Mouse (Mus musculus) limb, embryonic 15.5 days (tissue): ENCODE data around the gene Slc17a7. TPM values are rescaled to one million over a fixed set of nuclear protein-coding genes. Genes with fewer than 3 reads are reported as not detected.

Experiments used
- ATAC-seq: fragments of 200-750 bp; cut with Nextera tagmentation; 2 replicates; pipeline ENCODE4 v1.8.0; 2017; ENCODE audit warnings: low read depth, moderate TSS enrichment; ENCODE audit not compliant: insufficient number of reproducible peaks, low FRiP score, low TSS enrichment
- H3K27ac ChIP-seq: fragments of 300-500 bp; sonication (generic); 2 replicates; pipeline ENCODE4 v1.5.1; 2015; ENCODE audit warnings: moderate library complexity, mild to moderate bottlenecking, inconsistent platforms
- H3K27me3 ChIP-seq: fragments of 300-500 bp; sonication (generic); 2 replicates; pipeline ENCODE4 v1.6.1; 2015; ENCODE audit warnings: inconsistent platforms
- H3K36me3 ChIP-seq: fragments of 300-500 bp; sonication (generic); 2 replicates; pipeline ENCODE4 v1.6.1; 2015; ENCODE audit warnings: inconsistent platforms
- H3K4me1 ChIP-seq: fragments of 300-500 bp; sonication (generic); 2 replicates; pipeline ENCODE4 v1.6.1; 2015; ENCODE audit warnings: inconsistent platforms
- H3K4me2 ChIP-seq: fragments of 300-500 bp; sonication (generic); 2 replicates; pipeline ENCODE4 v1.6.1; 2015; ENCODE audit warnings: mild to moderate bottlenecking, inconsistent platforms
- H3K4me3 ChIP-seq: fragments of 300-500 bp; sonication (generic); 2 replicates; pipeline ENCODE4 v1.5.1; 2015; ENCODE audit warnings: mild to moderate bottlenecking, inconsistent platforms
- H3K9ac ChIP-seq: fragments of 300-500 bp; sonication (generic); 2 replicates; pipeline ENCODE4 v1.6.1; 2015; ENCODE audit warnings: inconsistent platforms
- H3K9me3 ChIP-seq: fragments of 300-500 bp; sonication (generic); 2 replicates; pipeline ENCODE4 v1.6.1; 2016; ENCODE audit warnings: inconsistent platforms
- WGBS: fragments of 180-500 bp; shearing (Covaris S2); methylation state at CpG from one replicate; pipeline ENCODE4 v1.1.7; 2015; 5-methylcytosine and 5-hydroxymethylcytosine counted together
- polyA plus RNA-seq: library from polyadenylated mRNA; unstranded; fragments of >200 nt; fragmentation: Nextera tagmentation; extraction: Ambion mirVana; gene quantifications from 2 replicates; pipeline ENCODE4 v1.2.1, GENCODE M21; 2015

Gene Slc17a7
- polyA plus RNA-seq, 1 experiment from 2014 or later = 0.12 TPM

DNA sequence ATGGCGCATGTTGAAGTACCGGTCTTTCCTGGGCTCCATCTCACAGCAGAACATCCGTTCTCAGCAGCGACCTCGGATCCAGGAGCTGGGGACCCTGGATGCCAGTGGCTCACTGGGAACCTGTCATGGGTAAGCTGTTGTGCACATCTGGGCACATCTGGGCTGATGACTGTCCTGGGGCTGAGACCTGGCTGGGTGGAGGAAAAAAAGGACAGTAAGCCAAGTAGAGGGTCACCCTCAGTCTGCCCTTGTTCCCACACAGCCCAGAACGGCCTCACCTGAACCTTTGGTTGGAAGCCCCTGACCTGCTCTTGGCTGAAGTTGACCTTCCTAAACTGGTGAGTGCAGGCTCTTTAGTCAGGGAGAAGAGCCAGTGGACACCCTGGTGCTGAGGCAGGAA is 4.8 kb upstream of the Slc17a7 start:
- no peak for ATAC-seq
- H3K9ac ChIP-seq = no peak overlapping the region

DNA sequence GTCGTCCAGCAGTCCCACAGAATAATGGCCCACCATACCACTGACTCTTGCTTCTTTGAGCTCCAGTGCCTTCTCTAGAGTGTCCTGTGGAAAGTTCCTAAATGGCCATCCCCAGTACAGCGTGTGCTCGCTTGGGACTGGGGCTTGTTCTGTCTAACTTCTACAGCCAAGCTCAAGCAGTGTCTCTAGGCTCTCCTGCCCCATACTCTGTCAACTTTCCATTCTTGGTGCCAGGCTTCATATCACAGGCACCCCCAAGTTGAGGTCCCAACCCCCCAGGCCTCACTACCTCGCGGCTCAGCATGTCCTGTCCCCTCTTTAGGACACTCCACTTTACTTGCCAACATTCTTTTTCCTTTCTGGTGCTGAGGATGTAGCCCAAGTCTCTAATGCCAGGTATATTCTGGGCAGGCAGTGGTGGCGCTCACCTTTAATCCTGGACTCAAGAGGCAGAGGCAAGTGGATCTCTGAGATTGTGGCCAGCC is 3.4 kb upstream of the Slc17a7 start:
- Histone ChIP-seq H3K4me3 (no peak overlapping the region), H3K27ac (no peak overlapping the region), H3K4me1 (peaks cover 21% of the 10 kb centered on the region), H3K27me3 (peaks cover 31% of the 10 kb centered on the region), H3K4me2 (no peak overlapping the region), H3K9ac (no peak overlapping the region), H3K9me3 (no peaks in the 10 kb centered on the region), H3K36me3 (peaks cover 39% of the 10 kb centered on the region)
- WGBS = 95% methylated on average over 6 of the region's 6 CpGs
- no peak for ATAC-seq

More for the DNA sequence above, 4.8 kb upstream of the Slc17a7 start:
- WGBS = 89% methylated on average over 6 of the region's 6 CpGs
- no peak overlapping the region for H3K4me2 ChIP-seq
- peaks cover 17% of the 10 kb centered on the region for H3K27me3 ChIP-seq
- H3K4me1 ChIP-seq = peaks cover 25% of the 10 kb centered on the region
- H3K27ac ChIP-seq = no peak overlapping the region
- H3K4me3 ChIP-seq = no peak overlapping the region
- no peaks in the 10 kb centered on the region for H3K9me3 ChIP-seq
- H3K36me3 ChIP-seq = peaks cover 39% of the 10 kb centered on the region

DNA sequence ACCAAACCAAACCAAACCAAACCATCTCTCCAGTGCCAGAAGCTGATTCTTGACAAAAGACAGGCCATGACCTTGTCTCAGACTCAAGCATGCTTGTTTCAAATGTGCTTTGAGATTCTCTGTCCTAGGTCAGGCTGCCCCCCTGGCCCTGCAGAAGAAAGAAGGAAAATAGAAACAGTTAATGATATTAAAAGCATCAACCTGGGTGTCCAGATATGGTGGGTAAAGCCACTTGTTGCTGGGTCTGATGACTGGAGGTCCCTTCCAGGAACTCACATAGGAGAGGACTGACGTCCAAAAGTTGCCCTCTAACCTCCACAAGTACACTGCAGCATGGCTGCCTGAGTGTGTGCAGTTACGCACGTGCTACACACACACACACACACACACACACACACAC is 2.9 kb upstream of the Slc17a7 start:
- H3K27ac ChIP-seq = no peak overlapping the region
- no peak overlapping the region for H3K4me2 ChIP-seq
- peaks cover 19% of the 10 kb centered on the region for H3K4me1 ChIP-seq

DNA sequence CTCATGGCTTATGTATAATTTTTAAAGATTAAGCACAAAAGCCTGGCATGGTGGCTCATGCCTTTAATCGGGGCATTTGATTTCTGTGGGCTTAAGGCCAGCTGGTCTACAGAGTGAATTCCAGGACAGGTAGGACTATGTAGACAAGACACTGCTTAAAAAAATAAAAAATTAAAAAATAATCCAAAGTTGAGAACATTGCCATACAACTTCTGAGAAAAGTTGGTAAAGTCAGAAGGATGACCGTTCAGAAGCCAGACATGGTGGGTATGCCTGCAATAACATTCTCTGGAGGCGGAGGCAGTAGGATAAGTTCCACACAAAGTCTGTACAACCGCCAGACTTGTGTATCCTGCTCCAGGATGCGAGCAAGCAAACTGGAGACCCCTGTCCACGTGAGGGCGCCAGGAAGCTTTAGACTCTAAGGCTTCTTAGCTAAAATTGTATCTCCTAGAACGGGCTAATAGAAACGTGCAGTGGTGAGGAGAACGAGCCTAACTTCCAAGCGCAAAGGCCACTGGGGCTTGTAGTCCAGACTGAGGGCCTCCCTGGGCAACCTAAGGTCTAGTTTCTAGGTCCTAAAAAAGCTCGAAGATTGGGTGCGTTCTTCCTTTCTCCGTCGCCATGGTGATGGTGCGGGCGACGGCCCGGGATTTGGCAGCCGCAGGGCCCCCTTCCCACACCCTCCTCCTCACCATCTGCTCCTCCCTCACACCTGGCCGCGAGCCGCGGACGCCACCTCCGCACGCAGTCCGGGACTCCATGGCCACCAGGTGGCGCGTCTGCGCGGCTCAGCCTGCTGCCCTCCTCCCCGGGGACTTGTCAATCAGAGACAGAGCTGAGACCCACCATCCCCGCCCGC is 1.9 kb upstream of the Slc17a7 start:
- WGBS = 4% methylated on average over 35 of the region's 35 CpGs
- peaks cover 19% of the 10 kb centered on the region for H3K4me1 ChIP-seq
- H3K4me2 ChIP-seq = peak overlapping the region; percentile 80
- H3K36me3 ChIP-seq = peaks cover 39% of the 10 kb centered on the region
- no peak overlapping the region for H3K9ac ChIP-seq
- H3K27ac ChIP-seq = peak overlapping the region; percentile 28; the same call in 1 of the 2 replicates
- peak; percentile 92 for ATAC-seq
- no peaks in the 10 kb centered on the region for H3K9me3 ChIP-seq
- peaks cover 46% of the 10 kb centered on the region for H3K27me3 ChIP-seq
- H3K4me3 ChIP-seq = peak overlapping the region; percentile 45

More for the DNA sequence above, 2.9 kb upstream of the Slc17a7 start:
- Histone ChIP-seq H3K9ac (no peak overlapping the region), H3K36me3 (peaks cover 39% of the 10 kb centered on the region), H3K4me3 (no peak overlapping the region), H3K27me3 (peaks cover 36% of the 10 kb centered on the region), H3K9me3 (no peaks in the 10 kb centered on the region)
- 90% methylated on average over 3 of the region's 3 CpGs for WGBS
- no peak for ATAC-seq

DNA sequence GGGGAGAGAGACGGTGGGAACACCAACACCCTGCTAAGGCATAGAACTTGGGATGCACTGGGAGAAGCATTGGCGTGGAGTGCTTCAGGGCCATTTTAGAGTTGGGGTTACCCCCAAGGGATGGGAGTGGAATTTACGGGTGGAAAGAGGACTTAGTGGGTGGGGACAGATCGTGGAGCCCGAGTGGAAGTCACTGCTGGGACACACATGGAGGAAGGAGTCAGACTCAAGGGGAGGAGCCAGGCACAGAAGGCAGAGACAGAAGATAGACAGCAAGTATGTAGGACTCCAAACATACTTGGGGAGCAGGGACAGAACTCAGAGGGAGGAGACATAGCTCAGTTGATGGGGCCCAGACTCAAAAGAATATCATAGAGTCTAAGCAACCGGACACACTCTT is 1.2 kb upstream of the Slc17a7 start:
- no peak for ATAC-seq
- Histone ChIP-seq H3K9ac (no peak overlapping the region; the same call in 1 of the 2 replicates), H3K4me2 (peak overlapping the region; percentile 80), H3K4me3 (peak overlapping the region; percentile 45), H3K27me3 (peaks cover 53% of the 10 kb centered on the region), H3K27ac (no peak overlapping the region), H3K9me3 (no peaks in the 10 kb centered on the region), H3K36me3 (peaks cover 34% of the 10 kb centered on the region), H3K4me1 (peaks cover 19% of the 10 kb centered on the region)
- WGBS = 26% methylated on average over 6 of the region's 6 CpGs

DNA sequence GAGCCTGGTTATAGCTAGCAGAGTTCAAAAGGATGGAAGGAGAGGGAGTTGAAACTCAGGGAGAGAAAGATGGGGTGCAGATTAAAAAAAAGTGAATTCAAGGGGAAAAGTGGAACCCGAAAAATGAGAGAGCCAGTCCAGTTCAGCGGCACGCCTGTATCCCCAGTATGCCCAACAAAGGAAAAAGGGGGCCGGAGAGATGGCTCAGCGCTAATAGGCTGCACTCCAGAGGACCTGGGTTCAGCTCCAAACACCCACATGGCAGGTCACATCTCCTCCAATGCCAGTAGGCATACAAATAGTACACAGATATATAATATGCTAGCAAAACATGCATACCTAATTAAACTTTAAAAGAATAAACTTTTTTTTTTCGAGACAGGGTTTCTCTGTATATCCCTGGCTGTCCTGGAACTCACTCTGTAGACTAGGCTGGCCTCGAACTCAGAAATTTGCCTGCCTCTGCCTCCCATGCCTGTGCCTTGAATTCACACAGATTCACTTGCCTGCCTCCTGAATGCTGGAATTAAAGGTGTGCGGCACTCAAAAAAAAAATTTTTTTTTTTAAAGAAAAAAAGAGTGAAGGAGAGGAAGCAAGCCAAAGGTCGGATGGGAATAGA is 643 bp upstream of the Slc17a7 start:
- no peak overlapping the region for H3K4me2 ChIP-seq
- no peak for ATAC-seq
- peaks cover 58% of the 10 kb centered on the region for H3K27me3 ChIP-seq
- no peak overlapping the region for H3K4me3 ChIP-seq
- peaks cover 29% of the 10 kb centered on the region for H3K36me3 ChIP-seq
- no peak overlapping the region for H3K27ac ChIP-seq
- H3K9ac ChIP-seq = no peak overlapping the region
- H3K4me1 ChIP-seq = peaks cover 19% of the 10 kb centered on the region
- WGBS = 69% methylated on average over 9 of the region's 9 CpGs
- H3K9me3 ChIP-seq = no peaks in the 10 kb centered on the region

DNA sequence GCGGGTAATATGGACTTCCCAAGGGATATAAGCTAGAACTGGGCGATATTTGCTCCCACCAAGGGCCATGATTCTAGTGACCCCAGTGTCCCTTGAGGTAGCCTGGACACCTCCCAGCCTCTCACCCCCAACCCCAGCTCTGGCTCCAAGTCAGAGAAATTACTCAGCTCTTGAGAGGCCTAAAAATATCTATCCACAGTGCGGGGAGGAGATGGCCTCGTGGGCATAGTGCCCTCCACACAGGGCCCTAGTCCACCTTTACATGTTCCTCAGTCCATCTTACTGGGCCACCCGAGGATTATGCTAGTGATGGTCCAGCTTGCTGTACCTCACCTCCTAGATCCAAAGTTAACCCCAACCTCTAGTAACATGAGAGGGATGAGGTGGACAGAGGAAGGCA is 1.1 kb downstream of the Slc17a7 start:
- no peak overlapping the region for H3K27ac ChIP-seq
- no peak for ATAC-seq
- peaks cover 19% of the 10 kb centered on the region for H3K4me1 ChIP-seq
- WGBS = 74% methylated on average over 5 of the region's 5 CpGs
- H3K27me3 ChIP-seq = peaks cover 75% of the 10 kb centered on the region
- peaks cover 12% of the 10 kb centered on the region for H3K36me3 ChIP-seq
- H3K4me2 ChIP-seq = no peak overlapping the region
- no peak overlapping the region for H3K9ac ChIP-seq
- peaks cover 4% of the 10 kb centered on the region; the same call in 1 of the 2 replicates for H3K9me3 ChIP-seq
- H3K4me3 ChIP-seq = no peak overlapping the region

DNA sequence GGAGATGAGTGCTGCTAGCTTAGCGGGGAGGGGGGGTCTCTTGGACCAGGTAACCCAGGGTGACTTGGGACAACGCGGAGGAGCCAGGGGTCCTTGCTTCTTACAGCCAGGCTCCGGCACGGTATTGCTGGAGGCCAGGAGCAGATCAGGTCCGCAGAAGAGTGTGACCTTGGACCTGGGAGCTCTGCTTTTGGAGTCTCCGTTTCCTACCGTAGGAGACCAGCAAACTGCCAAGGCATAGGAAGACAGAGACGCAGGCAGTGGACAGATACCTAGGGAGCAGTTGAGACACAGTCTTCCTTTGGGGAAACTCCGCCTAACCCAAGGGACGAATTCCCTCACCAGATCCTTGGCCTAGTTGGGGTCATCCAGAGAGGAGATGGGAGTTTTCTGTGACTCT is 2.0 kb downstream of the Slc17a7 start:
- H3K4me1 ChIP-seq = peaks cover 19% of the 10 kb centered on the region
- H3K4me3 ChIP-seq = no peak overlapping the region
- no peak overlapping the region for H3K4me2 ChIP-seq
- H3K9ac ChIP-seq = no peak overlapping the region
- H3K36me3 ChIP-seq = peaks cover 3% of the 10 kb centered on the region; the same call in 1 of the 2 replicates
- H3K9me3 ChIP-seq = peaks cover 8% of the 10 kb centered on the region; the same call in 1 of the 2 replicates
- no peak for ATAC-seq
- no peak overlapping the region for H3K27ac ChIP-seq
- WGBS = 51% methylated on average over 11 of the region's 11 CpGs
- peaks cover 84% of the 10 kb centered on the region for H3K27me3 ChIP-seq

DNA sequence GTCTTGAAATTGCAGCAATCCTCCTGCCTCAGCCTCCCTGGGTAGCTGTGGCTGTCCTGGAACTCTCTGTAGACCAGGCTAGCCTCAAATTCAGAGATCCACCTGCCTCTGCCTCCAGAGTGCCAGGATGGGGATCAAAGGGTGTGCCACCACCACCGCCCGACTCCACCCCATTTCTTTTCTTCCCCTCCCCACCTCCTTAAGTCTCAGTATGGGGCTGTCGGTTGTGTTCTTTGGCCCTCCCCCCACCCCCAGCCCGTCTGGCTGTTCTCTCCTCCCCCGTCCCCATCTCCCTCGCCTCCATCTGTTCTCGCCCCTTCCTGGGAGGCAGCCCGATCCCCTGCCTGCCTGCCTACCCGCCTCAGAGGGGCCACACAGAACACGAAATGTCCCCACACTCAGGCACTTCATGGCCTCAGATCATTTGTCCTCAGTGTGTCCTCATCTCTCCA is 3.2 kb downstream of the Slc17a7 start:
- WGBS = 25% methylated on average over 8 of the region's 10 CpGs
- Histone ChIP-seq H3K36me3 (no peaks in the 10 kb centered on the region), H3K9me3 (peaks cover 8% of the 10 kb centered on the region; the same call in 1 of the 2 replicates), H3K4me1 (peaks cover 16% of the 10 kb centered on the region), H3K27ac (no peak overlapping the region), H3K27me3 (peaks cover 96% of the 10 kb centered on the region), H3K4me3 (no peak overlapping the region), H3K9ac (no peak overlapping the region), H3K4me2 (no peak overlapping the region)
- ATAC-seq = no peak

DNA sequence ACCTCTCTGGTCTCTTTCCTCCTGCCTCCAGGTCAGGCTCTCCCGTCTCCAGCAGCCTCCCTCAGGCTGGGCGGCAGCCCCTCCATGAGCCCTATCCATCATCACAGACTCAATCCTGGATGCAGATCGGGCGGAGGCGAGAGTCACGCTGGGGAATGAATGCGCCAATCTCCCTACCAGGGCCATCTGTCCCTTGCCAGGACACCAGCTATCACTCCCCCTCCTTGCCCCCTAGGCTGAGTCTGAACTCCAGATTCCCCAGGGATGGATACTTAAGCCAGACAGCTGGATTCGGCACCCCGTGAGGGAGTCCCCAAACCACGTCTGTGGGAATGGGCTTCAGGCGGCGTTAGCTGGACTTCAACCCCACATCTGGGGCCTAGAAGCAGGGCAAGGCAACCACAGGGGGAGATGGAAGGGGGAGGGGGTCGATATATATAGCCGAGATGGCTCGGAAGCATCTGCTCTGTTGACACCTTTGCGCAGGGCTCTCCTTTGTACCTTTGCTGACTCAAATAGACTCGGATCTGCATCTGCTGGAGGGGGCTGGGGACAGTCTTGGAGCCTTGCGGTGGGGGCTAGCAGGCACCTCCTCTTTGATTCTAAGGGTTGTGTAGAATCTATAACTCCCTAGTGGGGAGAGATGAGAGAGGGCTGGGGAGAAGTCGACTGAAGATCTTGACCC is 4.2 kb downstream of the Slc17a7 start:
- H3K27me3 ChIP-seq = peaks cover 99% of the 10 kb centered on the region
- no peak overlapping the region for H3K27ac ChIP-seq
- 1% methylated on average over 19 of the region's 19 CpGs for WGBS
- peaks cover 8% of the 10 kb centered on the region for H3K4me1 ChIP-seq
- H3K36me3 ChIP-seq = no peaks in the 10 kb centered on the region
- ATAC-seq = no peak
- no peak overlapping the region for H3K4me2 ChIP-seq
- H3K4me3 ChIP-seq = no peak overlapping the region; the same call in 1 of the 2 replicates
- H3K9me3 ChIP-seq = peaks cover 8% of the 10 kb centered on the region; the same call in 1 of the 2 replicates
- no peak overlapping the region for H3K9ac ChIP-seq

DNA sequence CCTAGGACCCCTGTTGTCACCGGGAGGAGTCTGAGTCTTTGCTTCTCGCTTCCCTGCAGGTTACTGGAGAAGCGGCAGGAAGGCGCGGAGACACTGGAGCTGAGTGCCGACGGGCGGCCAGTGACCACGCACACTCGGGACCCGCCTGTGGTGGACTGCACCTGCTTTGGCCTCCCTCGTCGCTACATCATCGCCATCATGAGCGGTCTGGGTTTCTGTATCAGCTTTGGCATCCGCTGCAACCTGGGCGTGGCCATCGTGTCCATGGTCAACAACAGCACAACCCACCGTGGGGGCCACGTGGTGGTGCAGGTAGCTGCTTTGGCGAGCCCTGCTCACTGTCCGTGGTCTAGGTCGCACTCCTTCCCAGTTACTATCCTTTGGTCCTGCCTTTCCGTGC is 4.9 kb downstream of the Slc17a7 start:
- Histone ChIP-seq H3K4me1 (peaks cover 6% of the 10 kb centered on the region), H3K9me3 (peaks cover 8% of the 10 kb centered on the region; the same call in 1 of the 2 replicates), H3K4me3 (no peak overlapping the region), H3K4me2 (no peak overlapping the region), H3K27ac (no peak overlapping the region), H3K9ac (no peak overlapping the region), H3K27me3 (peaks cover 95% of the 10 kb centered on the region), H3K36me3 (no peaks in the 10 kb centered on the region)
- ATAC-seq = no peak
- 9% methylated on average over 24 of the region's 24 CpGs for WGBS
